Mouse (Mus musculus) intestine, embryonic 15.5 days (tissue): ENCODE results near the gene Msmo1. TPM values are rescaled to one million over a fixed set of nuclear protein-coding genes. Genes with fewer than 3 reads are reported as not detected.

ENCODE experiments used
- ATAC-seq: fragments of 200-750 bp; cut with Nextera tagmentation; 2 replicates; pipeline ENCODE4 v1.8.0; 2017; ENCODE audit warnings: moderate TSS enrichment, moderate library complexity
- H3K27ac ChIP-seq: fragments of 300-500 bp; sonication (generic); 2 replicates; pipeline ENCODE4 v1.5.1; 2015; ENCODE audit warnings: mild to moderate bottlenecking, inconsistent platforms
- H3K27me3 ChIP-seq: fragments of 300-500 bp; sonication (generic); replicated peaks from 2 replicates; pipeline ENCODE4 v1.6.1; 2015; ENCODE audit warnings: inconsistent platforms
- H3K36me3 ChIP-seq: fragments of 300-500 bp; sonication (generic); 2 replicates; pipeline ENCODE4 v1.6.1; 2015; ENCODE audit warnings: inconsistent platforms
- H3K4me1 ChIP-seq: fragments of 300-500 bp; sonication (generic); replicated peaks from 2 replicates; pipeline ENCODE4 v1.6.1; 2015; ENCODE audit warnings: inconsistent platforms
- H3K4me2 ChIP-seq: fragments of 300-500 bp; sonication (generic); replicated peaks from 2 replicates; pipeline ENCODE4 v1.6.1; 2015; ENCODE audit warnings: mild to moderate bottlenecking, inconsistent platforms
- H3K4me3 ChIP-seq: fragments of 300-500 bp; sonication (generic); replicated peaks from 2 replicates; pipeline ENCODE4 v1.5.1; 2015; ENCODE audit warnings: inconsistent platforms
- H3K9ac ChIP-seq: fragments of 300-500 bp; sonication (generic); 2 replicates; pipeline ENCODE4 v1.6.1; 2015; ENCODE audit warnings: inconsistent platforms
- H3K9me3 ChIP-seq: fragments of 300-500 bp; sonication (generic); 2 replicates; pipeline ENCODE4 v1.6.1; 2016; ENCODE audit warnings: inconsistent platforms
- WGBS: fragments of 180-500 bp; shearing (Covaris S2); methylation state at CpG from one replicate; pipeline ENCODE4 v1.1.7; 2015; 5-methylcytosine and 5-hydroxymethylcytosine counted together
- polyA plus RNA-seq: library from polyadenylated mRNA; unstranded; fragments of >200 nt; fragmentation: Nextera tagmentation; extraction: Ambion mirVana; gene quantifications from 2 replicates; pipeline ENCODE4 v1.2.1, GENCODE M21; 2015

The Msmo1 gene
- polyA plus RNA-seq, 1 experiment from 2014 or later, result 213 TPM

GRCm38 (mm10) chr8:64707481-64707880 is 26.1 kb downstream of the Msmo1 start:
- Histone ChIP-seq H3K4me1 (no peaks in the 10 kb centered on the region), H3K27me3 (no peaks in the 10 kb centered on the region), H3K4me3 (no peak overlapping the region), H3K27ac (no peak overlapping the region), H3K4me2 (no peak overlapping the region), H3K36me3 (no peaks in the 10 kb centered on the region), H3K9me3 (no peaks in the 10 kb centered on the region), H3K9ac (no peak overlapping the region)
- ATAC-seq, result no peak

DNA sequence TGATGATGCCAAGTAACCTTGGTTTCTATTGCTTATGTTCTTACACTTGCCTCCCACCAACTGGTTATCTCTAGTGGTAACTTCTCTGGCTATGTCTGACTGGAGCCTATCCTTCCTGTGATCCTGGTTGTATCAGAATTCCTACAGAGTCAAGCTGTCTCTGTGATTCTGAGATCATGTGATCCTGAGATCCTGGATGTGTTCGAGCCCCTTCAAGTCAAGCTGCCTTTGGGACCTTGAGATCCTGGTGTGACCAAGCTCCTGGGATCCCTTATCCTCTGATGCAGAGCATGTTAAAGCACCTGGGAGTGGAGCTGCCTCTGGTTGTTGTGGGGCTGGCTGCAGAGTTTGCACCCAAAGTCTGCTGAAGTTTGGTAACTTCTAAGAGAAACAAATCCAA is 30.4 kb downstream of the Msmo1 start:
- no peak overlapping the region for H3K4me2 ChIP-seq
- H3K4me3 ChIP-seq, result no peak overlapping the region
- H3K9me3 ChIP-seq, result no peaks in the 10 kb centered on the region
- no peak overlapping the region for H3K27ac ChIP-seq
- no peaks in the 10 kb centered on the region for H3K4me1 ChIP-seq
- no peaks in the 10 kb centered on the region for H3K27me3 ChIP-seq
- WGBS, result 81% methylated on average over 1 of the region's 1 CpGs
- H3K9ac ChIP-seq, result no peak overlapping the region
- no peak for ATAC-seq
- no peaks in the 10 kb centered on the region for H3K36me3 ChIP-seq

GRCm38 (mm10) chr8:64692651-64693201 is 40.9 kb downstream of the Msmo1 start, which contains the start of gene Cpe:
Gene Cpe (minus strand): TSS chr8:64693054.
- peak within 1 kb of the TSS; percentile 67 for H3K4me3 ChIP-seq
- H3K4me1 ChIP-seq, result 0 out of 2 replicates have a peak, but pooled peaks cover 3% of the 10 kb centered on the region
- H3K9me3 ChIP-seq, result no peaks in the 10 kb centered on the region
- peak within 1 kb of the TSS; percentile 73 for H3K9ac ChIP-seq
- H3K36me3 ChIP-seq, result no peaks in the 10 kb centered on the region
- peak within 1 kb of the TSS; percentile 97 for H3K4me2 ChIP-seq
- H3K27me3 ChIP-seq, result no peaks in the 10 kb centered on the region
- H3K27ac ChIP-seq, result peak within 1 kb of the TSS; percentile 88
- ATAC-seq, result peak; percentile 99
- under 1% methylated on average over 54 of the region's 54 CpGs for WGBS

DNA sequence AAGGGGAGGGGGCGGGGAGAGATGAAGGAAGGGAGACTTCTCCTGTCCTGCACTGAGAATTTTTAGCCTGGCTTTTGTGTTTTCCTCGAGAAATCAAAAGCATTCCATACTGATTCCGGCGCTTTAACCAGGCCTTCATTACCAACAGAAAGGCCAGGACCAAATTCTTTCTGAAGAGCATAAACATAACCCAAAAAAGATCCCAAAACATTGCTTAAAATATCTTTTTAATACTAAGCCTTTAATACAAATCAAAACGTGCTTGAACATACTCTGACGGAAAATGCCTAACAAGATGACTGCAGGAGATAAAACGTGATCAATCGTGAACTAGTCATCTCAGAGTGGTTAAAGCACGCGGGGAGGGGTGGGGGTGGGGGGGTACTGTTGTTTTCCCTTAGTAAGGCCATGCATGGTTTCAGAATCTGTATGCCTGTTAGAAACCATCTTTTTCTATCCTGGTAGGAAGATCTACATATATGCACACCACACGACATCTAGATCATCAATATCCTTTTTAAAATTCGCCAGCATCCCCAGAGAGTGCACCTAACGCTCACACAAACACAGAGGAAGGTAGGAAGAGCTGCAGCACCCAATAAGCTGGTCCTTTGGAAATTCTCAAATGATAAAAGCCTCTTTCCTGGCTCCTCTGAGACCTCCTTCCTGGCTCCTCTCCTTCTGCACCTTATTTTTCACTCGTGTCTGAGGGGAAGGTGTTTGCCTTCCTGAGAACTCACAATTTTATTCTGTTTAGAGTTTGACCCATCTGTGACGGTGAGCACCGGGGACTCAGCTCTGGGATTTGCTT is 41.8 kb downstream of the Msmo1 start:
- 0 out of 2 replicates have a peak, but pooled peaks have one; percentile 7 for ATAC-seq
- Histone ChIP-seq H3K9me3 (no peaks in the 10 kb centered on the region), H3K4me3 (peak overlapping the region; percentile 67), H3K9ac (peak overlapping the region; percentile 73), H3K36me3 (no peaks in the 10 kb centered on the region), H3K4me2 (peak overlapping the region; percentile 97), H3K27me3 (no peaks in the 10 kb centered on the region), H3K27ac (peak overlapping the region; percentile 88; the same call in 1 of the 2 replicates), H3K4me1 (0 out of 2 replicates have a peak, but pooled peaks cover 3% of the 10 kb centered on the region)
- WGBS, result 20% methylated on average over 16 of the region's 16 CpGs

GRCm38 (mm10) chr8:64690845-64691244 is 42.7 kb downstream of the Msmo1 start:
- 79% methylated on average over 6 of the region's 6 CpGs for WGBS
- no peaks in the 10 kb centered on the region for H3K9me3 ChIP-seq
- H3K4me1 ChIP-seq, result 0 out of 2 replicates have a peak, but pooled peaks cover 3% of the 10 kb centered on the region
- 0 out of 2 replicates have a peak overlapping the region, but pooled peaks have one; percentile 97 for H3K4me2 ChIP-seq
- H3K9ac ChIP-seq, result no peak overlapping the region
- no peaks in the 10 kb centered on the region for H3K27me3 ChIP-seq
- no peak overlapping the region for H3K27ac ChIP-seq
- H3K4me3 ChIP-seq, result no peak overlapping the region
- no peak for ATAC-seq
- H3K36me3 ChIP-seq, result no peaks in the 10 kb centered on the region

DNA sequence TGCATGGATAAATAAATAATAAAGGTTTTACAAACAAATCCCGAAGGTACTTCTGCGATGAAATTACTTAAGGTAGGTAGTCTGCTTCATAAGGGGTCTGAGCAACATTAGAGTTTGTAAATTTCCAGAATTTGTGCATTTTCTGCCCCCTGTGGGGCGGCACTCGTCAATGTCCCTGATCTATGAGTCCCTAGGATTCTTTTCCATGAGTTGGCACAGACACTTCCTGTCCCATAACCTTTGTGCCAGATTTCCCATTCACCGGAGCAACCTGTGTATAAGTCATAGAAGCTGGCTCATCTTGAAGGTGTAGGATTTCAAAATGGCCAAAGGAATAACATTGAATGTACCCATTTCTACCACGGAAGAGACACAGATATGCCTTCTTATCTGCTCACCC is 43.3 kb downstream of the Msmo1 start:
- Histone ChIP-seq H3K9ac (no peak overlapping the region), H3K9me3 (no peaks in the 10 kb centered on the region), H3K36me3 (no peaks in the 10 kb centered on the region), H3K27me3 (no peaks in the 10 kb centered on the region), H3K27ac (no peak overlapping the region), H3K4me2 (no peak overlapping the region), H3K4me3 (no peak overlapping the region), H3K4me1 (0 out of 2 replicates have a peak, but pooled peaks cover 3% of the 10 kb centered on the region)
- ATAC-seq, result no peak
- 78% methylated on average over 6 of the region's 6 CpGs for WGBS

DNA sequence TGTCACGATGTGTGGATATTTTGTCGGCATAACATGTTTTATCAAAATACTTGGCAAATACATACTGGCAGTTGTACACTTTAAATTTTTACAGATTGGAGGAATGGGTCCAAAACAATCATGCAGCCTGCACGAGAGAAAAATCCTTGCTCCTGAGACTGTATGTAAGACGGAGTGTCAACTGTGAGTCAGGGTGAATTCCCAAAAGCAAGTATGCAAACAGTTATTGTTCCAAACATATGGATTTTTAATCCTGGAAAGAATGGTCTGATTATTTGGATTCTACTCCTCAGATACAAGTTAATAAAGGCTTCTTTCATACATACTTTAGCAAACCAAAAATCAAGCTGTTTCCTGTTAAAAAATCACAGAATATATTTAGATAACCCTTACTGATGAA is 44.9 kb downstream of the Msmo1 start:
- Histone ChIP-seq H3K4me2 (no peak overlapping the region), H3K27me3 (no peaks in the 10 kb centered on the region), H3K9me3 (no peaks in the 10 kb centered on the region), H3K27ac (no peak overlapping the region), H3K4me3 (no peak overlapping the region), H3K36me3 (no peaks in the 10 kb centered on the region), H3K9ac (no peak overlapping the region), H3K4me1 (0 out of 2 replicates have a peak, but pooled peaks cover 3% of the 10 kb centered on the region)
- no peak for ATAC-seq
- 67% methylated on average over 4 of the region's 4 CpGs for WGBS

GRCm38 (mm10) chr8:64688161-64688560 is 45.4 kb downstream of the Msmo1 start:
- Histone ChIP-seq H3K4me1 (0 out of 2 replicates have a peak, but pooled peaks cover 2% of the 10 kb centered on the region), H3K9me3 (no peaks in the 10 kb centered on the region), H3K9ac (no peak overlapping the region), H3K36me3 (no peaks in the 10 kb centered on the region), H3K27ac (no peak overlapping the region), H3K27me3 (no peaks in the 10 kb centered on the region), H3K4me2 (no peak overlapping the region), H3K4me3 (no peak overlapping the region)
- WGBS, result 53% methylated on average over 3 of the region's 3 CpGs
- ATAC-seq, result no peak

- Histone ChIP-seq H3K36me3 (no peaks in the 10 kb centered on the region), H3K4me1 (no peaks in the 10 kb centered on the region), H3K4me3 (no peak overlapping the region), H3K9me3 (no peaks in the 10 kb centered on the region), H3K27ac (no peak overlapping the region), H3K4me2 (no peak overlapping the region), H3K9ac (no peak overlapping the region), H3K27me3 (no peaks in the 10 kb centered on the region)
- ATAC-seq, result no peak
- WGBS, result 53% methylated on average over 3 of the region's 3 CpGs
Measured at GRCm38 (mm10) chr8:64682501-64682900, 51.1 kb downstream of the Msmo1 start.

GRCm38 (mm10) chr8:64676381-64676780 is 57.2 kb downstream of the Msmo1 start:
- ATAC-seq, result no peak
- WGBS, result 82% methylated on average over 2 of the region's 2 CpGs
- Histone ChIP-seq H3K27ac (no peak overlapping the region), H3K4me2 (no peak overlapping the region), H3K9ac (no peak overlapping the region), H3K27me3 (no peaks in the 10 kb centered on the region), H3K4me3 (no peak overlapping the region), H3K4me1 (no peaks in the 10 kb centered on the region), H3K9me3 (no peaks in the 10 kb centered on the region), H3K36me3 (no peaks in the 10 kb centered on the region)

- Histone ChIP-seq H3K36me3 (no peaks in the 10 kb centered on the region), H3K9ac (no peak overlapping the region), H3K9me3 (no peaks in the 10 kb centered on the region), H3K27ac (0 out of 2 replicates have a peak overlapping the region, but pooled peaks have one; percentile 41), H3K4me2 (0 out of 2 replicates have a peak overlapping the region, but pooled peaks have one; percentile 10), H3K27me3 (no peaks in the 10 kb centered on the region), H3K4me1 (no peaks in the 10 kb centered on the region), H3K4me3 (no peak overlapping the region)
- 36% methylated on average over 8 of the region's 8 CpGs for WGBS
- peak; percentile 71 for ATAC-seq
Measured at GRCm38 (mm10) chr8:64674951-64675585, 58.5 kb downstream of the Msmo1 start.

DNA sequence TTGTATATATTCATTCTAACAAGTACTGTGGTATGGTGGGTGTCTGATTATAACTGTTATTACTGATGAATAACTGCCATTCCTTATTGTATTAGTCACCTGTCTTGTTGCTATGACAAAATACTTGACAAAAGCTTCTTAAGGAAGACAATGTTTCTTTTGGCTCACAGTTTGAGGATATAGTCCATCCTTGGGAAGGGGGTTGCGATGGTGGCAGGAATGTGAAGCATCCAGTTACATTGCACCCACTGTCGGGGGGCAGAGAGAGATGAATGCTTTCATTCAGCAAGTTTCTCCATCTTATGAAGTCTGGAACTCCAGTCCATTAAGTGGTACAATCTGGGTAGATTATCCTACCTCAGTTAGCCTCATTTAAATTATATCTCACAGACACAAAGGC is 60.7 kb downstream of the Msmo1 start:
- no peak for ATAC-seq
- Histone ChIP-seq H3K27me3 (no peaks in the 10 kb centered on the region), H3K4me2 (no peak overlapping the region), H3K27ac (no peak overlapping the region), H3K4me3 (no peak overlapping the region), H3K36me3 (no peaks in the 10 kb centered on the region), H3K9ac (no peak overlapping the region), H3K4me1 (no peaks in the 10 kb centered on the region), H3K9me3 (no peaks in the 10 kb centered on the region)
- 78% methylated on average over 2 of the region's 2 CpGs for WGBS
